Mouse (Mus musculus): ENCODE measurements around the gene Rptor. TPM values are rescaled to one million over a fixed set of nuclear protein-coding genes. Genes with fewer than 3 reads are reported as not detected.

The Rptor gene
- polyA plus RNA-seq, 1 experiment from 2014 or later = 10.8 TPM

DNA sequence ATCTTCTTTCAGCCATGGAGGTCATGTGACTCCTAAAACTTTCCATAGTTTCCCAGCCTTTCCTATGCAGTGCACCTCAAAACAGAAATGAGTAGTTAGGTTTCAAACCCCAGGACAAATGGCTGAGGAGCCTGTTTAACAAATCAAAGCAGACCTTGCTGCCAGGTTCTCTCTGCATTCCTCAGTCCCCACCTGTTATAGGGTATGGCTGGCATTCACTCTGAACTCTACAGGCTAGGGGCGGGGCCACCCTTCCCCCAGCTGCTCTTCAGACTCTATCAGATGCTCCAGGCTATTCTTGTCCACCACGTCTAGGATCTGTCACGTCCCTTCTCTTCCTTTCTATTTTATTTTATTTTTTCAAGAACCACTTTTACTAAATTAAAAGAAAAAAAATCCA, 8.7 kb upstream of the Rptor start:
- no peak for ATAC-seq (ENCODE audit: low FRiP score, low TSS enrichment)
- H3K27me3 ChIP-seq (ENCODE audit: control insufficient read depth, insufficient read depth, low read length) = no peaks in the 10 kb centered on the region
- H3K4me1 ChIP-seq (ENCODE audit: control insufficient read depth, insufficient read depth, low read length) = no peaks in the 10 kb centered on the region
- no peak overlapping the region for H3K27ac ChIP-seq (replicated peaks; ENCODE audit: low read depth, low read length)
- H3K4me2 ChIP-seq (ENCODE audit: low read length) = no peak overlapping the region
- H3K4me3 ChIP-seq (replicated peaks; ENCODE audit: low read depth, low read length) = no peak overlapping the region
- H3K9ac ChIP-seq (replicated peaks; ENCODE audit: low read length) = no peak overlapping the region
- H3K9me3 ChIP-seq (ENCODE audit: control insufficient read depth, low read length) = no peaks in the 10 kb centered on the region
- no peak for DNase-seq
- no peaks in the 10 kb centered on the region for H3K36me3 ChIP-seq (ENCODE audit: control insufficient read depth, insufficient read depth, low read length)
- 40% methylated on average over 3 of the region's 3 CpGs for WGBS

DNA sequence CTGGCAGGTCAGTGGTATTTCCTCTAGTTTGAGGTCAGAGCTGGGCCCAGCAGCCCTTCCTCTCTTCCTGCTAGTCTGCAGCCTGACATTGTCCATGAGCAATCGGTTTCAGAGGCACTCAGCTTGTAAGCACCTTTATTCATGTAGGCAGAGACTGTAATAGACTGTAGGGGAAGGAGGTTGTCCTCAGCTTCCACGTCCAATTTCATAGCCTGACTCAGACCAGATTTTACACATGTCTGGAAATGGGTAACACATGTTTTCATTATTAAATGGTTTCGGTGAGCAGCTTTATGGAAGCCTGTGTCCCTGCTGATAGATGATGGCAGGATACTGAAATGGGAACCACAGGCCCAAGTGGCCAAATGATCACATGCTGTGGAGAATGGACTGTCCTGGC, 3.8 kb upstream of the Rptor start:
- WGBS = 66% methylated on average over 3 of the region's 3 CpGs

DNA sequence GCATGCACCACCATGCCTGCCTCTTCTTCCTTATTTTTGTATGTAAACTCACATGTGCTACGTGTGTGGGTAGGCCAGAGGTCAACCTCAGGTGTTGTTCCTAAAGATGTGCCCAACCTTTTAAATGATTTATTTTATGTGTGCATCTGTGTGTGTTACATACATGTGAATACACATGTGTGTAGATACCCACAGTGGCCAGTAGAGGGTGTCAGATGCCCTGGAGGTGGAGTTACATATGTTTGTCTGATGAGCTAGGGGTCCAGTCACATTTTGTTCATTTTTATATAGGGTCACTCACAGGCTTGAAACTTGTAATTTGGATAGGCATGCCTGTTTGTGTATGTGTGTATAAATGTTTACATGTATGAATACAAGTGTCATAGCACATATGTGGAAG, 2.4 kb upstream of the Rptor start:
- Histone ChIP-seq H3K9ac (replicated peaks; ENCODE audit: low read length) (no peak overlapping the region), H3K36me3 (ENCODE audit: control insufficient read depth, insufficient read depth, low read length) (no peaks in the 10 kb centered on the region), H3K9me3 (ENCODE audit: control insufficient read depth, low read length) (no peaks in the 10 kb centered on the region), H3K4me1 (ENCODE audit: control insufficient read depth, insufficient read depth, low read length) (peaks cover 11% of the 10 kb centered on the region), H3K27me3 (ENCODE audit: control insufficient read depth, insufficient read depth, low read length) (no peaks in the 10 kb centered on the region), H3K4me2 (ENCODE audit: low read length) (no peak overlapping the region), H3K4me3 (replicated peaks; ENCODE audit: low read depth, low read length) (no peak overlapping the region), H3K27ac (replicated peaks; ENCODE audit: low read depth, low read length) (no peak overlapping the region)
- DNase-seq (no peak), ATAC-seq (ENCODE audit: low FRiP score, low TSS enrichment) (no peak)
- 81% methylated on average over 1 of the region's 1 CpGs for WGBS

More for the DNA sequence above, 3.8 kb upstream of the Rptor start:
- no peak for ATAC-seq (ENCODE audit: low FRiP score, low TSS enrichment)
- Histone ChIP-seq H3K4me2 (ENCODE audit: low read length) (no peak overlapping the region), H3K4me1 (ENCODE audit: control insufficient read depth, insufficient read depth, low read length) (peaks cover 3% of the 10 kb centered on the region; the same call in 1 of the 2 replicates), H3K4me3 (replicated peaks; ENCODE audit: low read depth, low read length) (no peak overlapping the region), H3K9me3 (ENCODE audit: control insufficient read depth, low read length) (no peaks in the 10 kb centered on the region), H3K27ac (replicated peaks; ENCODE audit: low read depth, low read length) (no peak overlapping the region), H3K36me3 (ENCODE audit: control insufficient read depth, insufficient read depth, low read length) (no peaks in the 10 kb centered on the region), H3K27me3 (ENCODE audit: control insufficient read depth, insufficient read depth, low read length) (no peaks in the 10 kb centered on the region), H3K9ac (replicated peaks; ENCODE audit: low read length) (no peak overlapping the region)
- DNase-seq = no peak

DNA sequence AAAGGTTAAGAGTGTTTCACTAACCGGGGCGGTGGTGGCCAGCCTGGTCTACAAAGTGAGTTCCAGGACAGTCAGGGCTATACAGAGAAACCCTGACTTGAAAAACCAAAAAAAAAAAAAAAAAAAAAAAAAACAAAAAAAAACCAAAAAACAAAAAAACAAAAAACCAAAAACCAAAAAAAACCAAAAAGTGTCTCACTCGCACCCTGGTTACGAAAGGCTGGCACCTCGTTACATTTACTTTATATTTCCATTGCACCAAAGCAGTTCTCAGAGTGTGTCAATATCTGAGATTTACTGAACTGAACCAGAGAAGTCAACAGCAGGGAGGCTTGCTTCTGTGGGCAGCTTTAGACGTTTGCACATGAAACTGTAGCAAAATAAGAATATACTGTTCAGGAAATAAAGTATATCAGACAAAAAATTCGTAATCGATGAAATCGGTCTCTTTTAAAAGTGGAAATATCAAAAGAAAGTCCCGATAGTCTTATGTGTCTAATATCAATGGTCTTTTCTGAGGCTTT, 466 bp upstream of the Rptor start:
- peak; percentile 47 for DNase-seq
- no peak for ATAC-seq (ENCODE audit: low FRiP score, low TSS enrichment)
- H3K9me3 ChIP-seq (ENCODE audit: control insufficient read depth, low read length) = no peaks in the 10 kb centered on the region
- peaks cover 11% of the 10 kb centered on the region for H3K4me1 ChIP-seq (ENCODE audit: control insufficient read depth, insufficient read depth, low read length)
- H3K9ac ChIP-seq (replicated peaks; ENCODE audit: low read length) = no peak overlapping the region; the same call in 1 of the 2 replicates
- peak overlapping the region; percentile 94 for H3K4me2 ChIP-seq (ENCODE audit: low read length)
- H3K27me3 ChIP-seq (ENCODE audit: control insufficient read depth, insufficient read depth, low read length) = no peaks in the 10 kb centered on the region
- 35% methylated on average over 10 of the region's 10 CpGs for WGBS
- no peaks in the 10 kb centered on the region for H3K36me3 ChIP-seq (ENCODE audit: control insufficient read depth, insufficient read depth, low read length)
- peak overlapping the region; percentile 98 for H3K4me3 ChIP-seq (replicated peaks; ENCODE audit: low read depth, low read length)
- H3K27ac ChIP-seq (replicated peaks; ENCODE audit: low read depth, low read length) = peak overlapping the region; percentile 79

DNA sequence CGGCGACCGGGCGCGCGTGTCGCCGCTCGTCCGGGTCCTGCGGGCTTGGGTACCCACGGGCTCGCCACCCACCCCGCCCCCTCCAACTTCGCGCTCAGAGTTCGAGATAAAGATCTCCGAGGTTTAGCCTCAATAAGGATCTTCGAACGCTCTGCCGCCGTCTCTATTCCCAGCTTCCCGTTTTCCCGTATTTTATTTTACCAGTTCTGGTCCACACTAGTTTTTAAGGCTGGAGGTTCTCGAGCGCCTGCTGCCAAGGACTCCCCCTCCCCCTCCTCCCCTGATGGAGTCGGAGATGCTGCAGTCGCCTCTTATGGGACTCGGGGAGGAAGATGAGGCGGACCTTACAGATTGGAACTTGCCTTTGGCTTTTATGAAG, 811 bp downstream of the Rptor start:
- H3K4me1 ChIP-seq (ENCODE audit: control insufficient read depth, insufficient read depth, low read length) = peaks cover 11% of the 10 kb centered on the region
- H3K36me3 ChIP-seq (ENCODE audit: control insufficient read depth, insufficient read depth, low read length) = no peaks in the 10 kb centered on the region
- no peaks in the 10 kb centered on the region for H3K9me3 ChIP-seq (ENCODE audit: control insufficient read depth, low read length)
- H3K4me2 ChIP-seq (ENCODE audit: low read length) = peak overlapping the region; percentile 94
- under 1% methylated on average over 30 of the region's 30 CpGs for WGBS
- H3K27me3 ChIP-seq (ENCODE audit: control insufficient read depth, insufficient read depth, low read length) = no peaks in the 10 kb centered on the region
- DNase-seq (peak; percentile 20), ATAC-seq (ENCODE audit: low FRiP score, low TSS enrichment) (no peak)
- peak overlapping the region; percentile 79 for H3K27ac ChIP-seq (replicated peaks; ENCODE audit: low read depth, low read length)
- H3K4me3 ChIP-seq (replicated peaks; ENCODE audit: low read depth, low read length) = peak overlapping the region; percentile 98
- H3K9ac ChIP-seq (replicated peaks; ENCODE audit: low read length) = peak overlapping the region; percentile 96

DNA sequence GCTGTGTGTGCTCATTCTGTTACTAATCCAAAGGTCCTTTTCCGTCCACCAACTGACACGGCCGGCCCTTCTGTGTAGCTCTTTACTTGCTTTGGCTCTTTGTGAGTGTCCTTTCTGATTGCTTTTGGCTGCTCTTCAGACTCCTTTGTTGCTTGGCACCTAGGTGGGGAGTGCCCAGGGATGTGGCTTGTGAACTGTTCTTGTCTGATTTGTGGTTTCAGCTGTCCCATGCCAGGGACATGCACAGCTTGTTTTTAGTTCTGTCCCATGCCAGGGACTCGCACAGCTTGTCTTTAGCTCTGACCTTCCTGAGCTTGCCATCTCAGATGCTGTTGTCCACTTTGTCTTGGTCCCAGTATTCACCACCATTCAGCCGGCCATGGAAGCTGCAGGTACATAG, 4.8 kb downstream of the Rptor start:
- 97% methylated on average over 5 of the region's 5 CpGs for WGBS
- no peak for ATAC-seq (ENCODE audit: low FRiP score, low TSS enrichment)

DNA sequence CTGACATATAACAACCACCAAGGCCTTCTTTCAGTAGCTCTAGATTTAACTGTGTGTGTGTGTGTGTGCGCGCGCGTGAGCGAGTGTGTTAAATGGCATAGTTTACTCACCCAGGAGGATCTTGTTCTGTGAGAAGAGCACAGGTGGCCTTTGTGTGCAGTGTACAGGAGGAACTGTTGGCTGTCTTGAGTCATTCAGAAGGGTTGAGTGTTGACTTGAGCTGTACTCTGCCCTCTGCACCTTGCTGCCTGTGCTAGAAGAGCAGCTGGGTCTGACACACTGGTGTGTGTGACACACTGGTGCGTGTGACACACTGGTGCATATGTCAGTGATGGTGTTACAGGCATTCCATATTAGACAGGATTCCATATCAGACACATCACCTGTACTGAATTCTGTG, 8.8 kb downstream of the Rptor start:
- no peak overlapping the region for H3K4me3 ChIP-seq (replicated peaks; ENCODE audit: low read depth, low read length)
- no peaks in the 10 kb centered on the region for H3K27me3 ChIP-seq (ENCODE audit: control insufficient read depth, insufficient read depth, low read length)
- no peak for ATAC-seq (ENCODE audit: low FRiP score, low TSS enrichment)
- over 99% methylated on average over 6 of the region's 6 CpGs for WGBS
- no peak for DNase-seq
- no peak overlapping the region for H3K4me2 ChIP-seq (ENCODE audit: low read length)
- H3K9ac ChIP-seq (replicated peaks; ENCODE audit: low read length) = no peak overlapping the region
- no peak overlapping the region for H3K27ac ChIP-seq (replicated peaks; ENCODE audit: low read depth, low read length)
- no peaks in the 10 kb centered on the region for H3K36me3 ChIP-seq (ENCODE audit: control insufficient read depth, insufficient read depth, low read length)
- H3K4me1 ChIP-seq (ENCODE audit: control insufficient read depth, insufficient read depth, low read length) = no peaks in the 10 kb centered on the region
- H3K9me3 ChIP-seq (ENCODE audit: control insufficient read depth, low read length) = no peaks in the 10 kb centered on the region

More for the DNA sequence above, 4.8 kb downstream of the Rptor start:
- Histone ChIP-seq H3K9me3 (ENCODE audit: control insufficient read depth, low read length) (no peaks in the 10 kb centered on the region), H3K4me3 (replicated peaks; ENCODE audit: low read depth, low read length) (no peak overlapping the region), H3K9ac (replicated peaks; ENCODE audit: low read length) (no peak overlapping the region), H3K27ac (replicated peaks; ENCODE audit: low read depth, low read length) (no peak overlapping the region), H3K27me3 (ENCODE audit: control insufficient read depth, insufficient read depth, low read length) (no peaks in the 10 kb centered on the region), H3K4me1 (ENCODE audit: control insufficient read depth, insufficient read depth, low read length) (peaks cover 11% of the 10 kb centered on the region), H3K36me3 (ENCODE audit: control insufficient read depth, insufficient read depth, low read length) (no peaks in the 10 kb centered on the region), H3K4me2 (ENCODE audit: low read length) (no peak overlapping the region)
- no peak for DNase-seq

DNA sequence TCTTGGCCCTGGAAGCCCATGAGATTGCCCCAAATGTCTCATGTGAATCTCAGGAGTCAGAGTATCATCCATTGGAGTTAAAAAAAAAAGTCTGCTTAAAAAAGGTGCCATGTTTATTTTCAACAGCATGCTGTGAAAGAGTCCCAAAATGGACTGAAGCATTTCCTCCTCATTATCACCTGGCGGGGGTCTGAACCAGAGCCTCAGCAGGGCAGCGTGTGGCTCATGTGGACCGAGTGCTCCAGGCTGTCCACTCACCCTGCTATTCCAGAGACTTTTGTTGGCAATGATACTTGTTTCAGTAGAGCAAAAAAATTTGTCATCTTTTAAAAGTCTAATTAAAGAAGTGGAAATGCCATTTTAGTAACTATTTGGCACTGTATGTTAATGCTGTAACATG, 9.5 kb downstream of the Rptor start:
- no peak for ATAC-seq (ENCODE audit: low FRiP score, low TSS enrichment)
- no peak overlapping the region for H3K4me3 ChIP-seq (replicated peaks; ENCODE audit: low read depth, low read length)
- H3K27me3 ChIP-seq (ENCODE audit: control insufficient read depth, insufficient read depth, low read length) = no peaks in the 10 kb centered on the region
- no peaks in the 10 kb centered on the region for H3K9me3 ChIP-seq (ENCODE audit: control insufficient read depth, low read length)
- no peak overlapping the region for H3K4me2 ChIP-seq (ENCODE audit: low read length)
- no peak overlapping the region for H3K9ac ChIP-seq (replicated peaks; ENCODE audit: low read length)
- no peaks in the 10 kb centered on the region for H3K4me1 ChIP-seq (ENCODE audit: control insufficient read depth, insufficient read depth, low read length)
- no peak for DNase-seq
- H3K36me3 ChIP-seq (ENCODE audit: control insufficient read depth, insufficient read depth, low read length) = no peaks in the 10 kb centered on the region
- 89% methylated on average over 3 of the region's 3 CpGs for WGBS
- no peak overlapping the region for H3K27ac ChIP-seq (replicated peaks; ENCODE audit: low read depth, low read length)

DNA sequence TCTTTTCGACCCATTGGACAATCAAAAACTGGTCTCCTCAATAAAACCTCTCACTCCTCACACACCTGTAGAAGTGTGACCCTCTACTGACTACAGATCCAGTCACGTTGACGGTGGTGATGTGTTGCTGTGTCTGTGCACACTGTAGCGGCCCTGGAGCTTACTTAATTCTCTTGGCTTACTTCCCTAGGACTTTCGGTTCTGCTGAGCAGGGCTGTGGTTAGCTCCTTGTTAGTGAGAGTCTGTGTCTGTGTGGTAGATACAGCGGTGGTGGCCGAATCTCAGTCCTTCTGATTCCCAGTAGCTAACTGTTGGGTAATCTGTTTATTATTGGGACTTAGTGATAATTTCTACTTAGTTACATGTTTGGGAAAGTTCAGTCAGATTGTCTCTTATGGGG, 12.4 kb downstream of the Rptor start:
- no peaks in the 10 kb centered on the region for H3K36me3 ChIP-seq (ENCODE audit: control insufficient read depth, insufficient read depth, low read length)
- no peaks in the 10 kb centered on the region for H3K27me3 ChIP-seq (ENCODE audit: control insufficient read depth, insufficient read depth, low read length)
- no peaks in the 10 kb centered on the region for H3K9me3 ChIP-seq (ENCODE audit: control insufficient read depth, low read length)
- no peak overlapping the region for H3K4me3 ChIP-seq (replicated peaks; ENCODE audit: low read depth, low read length)
- ATAC-seq (ENCODE audit: low FRiP score, low TSS enrichment) (no peak), DNase-seq (no peak)
- 92% methylated on average over 7 of the region's 7 CpGs for WGBS
- H3K4me1 ChIP-seq (ENCODE audit: control insufficient read depth, insufficient read depth, low read length) = no peaks in the 10 kb centered on the region
- no peak overlapping the region for H3K27ac ChIP-seq (replicated peaks; ENCODE audit: low read depth, low read length)
- no peak overlapping the region for H3K9ac ChIP-seq (replicated peaks; ENCODE audit: low read length)
- H3K4me2 ChIP-seq (ENCODE audit: low read length) = no peak overlapping the region

Measured in midbrain, embryonic 14.5 days (tissue).